Mouse (Mus musculus): ENCODE results near the gene Lrrc10.
"Not testable (repeated sequence)": the region's sequence is repeated elsewhere in the genome, so short reads cannot be mapped to it uniquely, and the experiment has no call there.

Lrrc10 gene

DNA sequence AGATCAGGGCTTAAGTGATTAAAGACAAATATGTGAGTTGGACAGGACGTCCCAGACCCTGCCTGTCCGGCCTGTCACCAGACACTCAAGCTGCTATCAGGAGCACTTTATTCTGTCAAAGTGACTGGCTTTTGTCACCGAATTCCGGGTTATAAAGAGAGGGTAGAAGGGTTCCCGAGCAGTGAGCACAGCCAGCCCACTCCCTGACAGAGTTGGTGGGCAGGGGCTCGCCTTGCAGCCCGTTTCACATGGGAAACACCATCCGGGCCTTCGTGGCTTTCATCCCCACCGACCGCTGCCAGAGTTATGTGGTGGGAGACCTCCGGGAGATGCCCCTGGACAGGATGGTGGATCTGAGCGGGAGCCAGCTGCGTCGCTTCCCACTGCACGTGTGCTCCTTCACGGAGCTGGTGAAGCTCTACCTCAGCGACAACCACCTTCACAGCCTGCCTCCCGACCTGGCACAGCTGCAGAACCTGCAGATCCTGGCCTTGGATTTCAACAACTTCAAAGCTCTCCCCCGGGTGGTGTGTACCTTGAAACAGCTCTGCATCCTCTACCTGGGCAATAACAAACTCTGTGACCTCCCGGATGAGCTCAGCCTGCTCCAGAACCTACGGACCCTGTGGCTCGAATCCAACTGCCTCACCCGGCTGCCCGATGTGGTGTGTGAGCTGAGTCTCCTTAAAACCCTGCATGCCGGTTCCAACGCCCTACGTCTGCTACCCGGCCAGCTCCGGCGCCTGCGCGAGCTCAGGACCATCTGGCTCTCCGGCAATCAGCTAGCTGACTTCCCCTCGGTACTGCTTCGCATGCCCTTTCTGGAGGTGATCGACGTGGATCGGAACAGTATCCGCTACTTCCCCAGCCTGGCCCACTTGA is at the start of gene Lrrc10:
Gene Lrrc10, plus strand, starts transcription at position 167 of the 882 bp plus-strand sequence.
- peak; percentile 77 for ATAC-seq (ENCODE audit: insufficient number of reproducible peaks, low FRiP score, low TSS enrichment)

DNA sequence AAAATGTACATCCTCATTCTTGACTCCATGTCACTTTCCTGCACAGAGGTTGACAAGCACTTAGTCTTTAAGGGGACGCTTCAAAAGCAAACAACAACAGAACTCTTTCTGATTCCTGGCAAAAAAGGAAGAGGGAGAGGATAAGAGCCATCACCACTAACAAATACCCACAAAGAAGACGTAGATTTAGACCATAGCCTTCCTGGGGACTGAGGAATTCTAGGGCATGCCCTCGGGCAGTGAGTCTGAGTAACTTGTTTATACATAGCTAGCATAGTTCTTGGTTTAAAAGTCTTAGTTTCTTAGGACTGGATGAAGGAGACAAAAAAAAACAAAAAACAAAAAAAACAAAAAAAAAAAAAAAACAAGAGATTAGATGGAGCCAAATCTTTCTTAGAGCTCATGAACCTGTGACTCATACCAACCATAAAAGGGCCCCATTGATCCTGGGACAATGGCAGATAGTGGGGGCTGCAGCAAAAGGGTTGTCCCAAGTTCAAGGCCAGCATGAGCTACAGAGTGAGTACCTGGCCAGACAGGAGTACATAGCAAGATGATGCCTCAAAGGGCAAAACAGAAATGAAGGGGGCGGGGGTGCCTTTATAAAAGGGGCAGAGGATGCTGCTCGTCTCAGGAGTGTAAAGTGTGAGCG is 49.4 kb upstream of the Lrrc10 start:
- no peak for ATAC-seq (ENCODE audit: insufficient number of reproducible peaks, low FRiP score, low TSS enrichment)

DNA sequence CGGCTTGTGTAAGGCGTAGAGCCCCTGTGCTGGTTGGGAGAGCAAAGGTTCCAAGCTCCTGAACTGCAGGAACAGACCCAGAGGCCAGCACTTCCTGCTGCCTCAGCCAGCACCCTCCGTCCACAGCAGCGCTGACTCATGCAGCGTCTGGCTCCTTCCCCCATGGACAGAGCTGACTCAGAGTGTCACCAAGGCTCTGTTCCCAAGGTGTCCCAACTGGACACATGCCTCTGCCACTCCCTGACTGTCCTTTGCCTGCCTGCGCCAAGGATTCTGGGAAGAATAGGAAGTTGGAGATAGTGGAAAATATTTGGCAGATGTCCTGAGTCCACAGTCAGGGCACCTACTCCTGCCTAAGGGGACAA is 48.9 kb upstream of the Lrrc10 start:
- ATAC-seq (ENCODE audit: insufficient number of reproducible peaks, low FRiP score, low TSS enrichment), result no peak

DNA sequence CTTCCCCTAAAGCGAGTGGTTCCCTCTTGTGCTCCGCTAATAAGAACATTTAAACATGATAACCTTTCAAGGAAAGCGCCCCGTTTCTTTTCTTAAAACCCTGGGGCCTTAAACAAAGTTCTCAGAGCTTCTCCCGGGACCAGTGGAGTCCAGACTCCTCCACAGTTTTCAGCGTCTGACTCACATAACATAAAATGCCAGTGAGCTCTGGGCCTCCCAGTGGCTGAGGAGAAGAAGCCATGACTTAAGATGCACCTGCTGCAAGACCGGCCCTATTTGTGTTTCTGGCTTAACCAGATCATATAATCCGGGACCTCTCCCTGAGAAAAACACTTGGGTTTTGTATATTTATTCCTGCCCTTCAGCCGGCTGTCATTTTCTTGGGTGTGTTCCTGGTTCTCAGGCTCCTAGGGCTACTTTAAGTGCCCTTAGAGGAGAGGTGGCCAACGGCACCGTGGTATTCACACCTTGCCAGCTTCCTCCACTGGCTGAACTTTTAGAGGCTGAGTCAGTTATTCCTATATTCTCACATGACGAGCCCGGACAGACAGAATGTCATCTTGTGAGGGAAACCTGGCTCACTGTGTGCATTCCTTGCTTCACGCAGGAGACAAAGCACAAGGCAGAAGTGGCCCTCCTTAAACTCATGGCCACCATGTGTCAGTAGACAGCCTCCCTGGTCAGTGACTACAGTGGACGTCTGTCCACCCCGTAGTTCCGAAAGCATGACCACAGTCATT is 46.3 kb upstream of the Lrrc10 start:
- no peak for ATAC-seq (ENCODE audit: insufficient number of reproducible peaks, low FRiP score, low TSS enrichment)

DNA sequence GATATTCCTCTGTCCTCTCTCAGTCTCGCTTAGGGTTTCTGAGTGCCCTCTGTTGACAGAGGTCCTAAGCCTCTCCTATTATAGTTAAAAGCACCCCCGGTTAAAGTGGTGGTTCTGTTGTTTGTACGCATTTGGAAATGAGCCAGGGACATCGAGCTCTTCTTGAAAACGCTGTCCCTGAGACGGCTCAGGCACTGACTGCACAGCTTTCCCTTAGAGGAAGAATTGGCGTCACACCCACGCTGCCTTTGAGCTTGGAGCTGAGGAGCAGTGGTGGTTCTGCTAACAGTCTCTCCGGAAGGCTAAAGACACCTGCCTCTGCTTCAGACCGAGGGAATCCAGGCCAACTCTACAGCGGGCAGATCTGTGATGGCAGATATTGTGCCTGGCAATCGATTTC is 44.2 kb upstream of the Lrrc10 start:
- ATAC-seq (ENCODE audit: insufficient number of reproducible peaks, low FRiP score, low TSS enrichment), result no peak

DNA sequence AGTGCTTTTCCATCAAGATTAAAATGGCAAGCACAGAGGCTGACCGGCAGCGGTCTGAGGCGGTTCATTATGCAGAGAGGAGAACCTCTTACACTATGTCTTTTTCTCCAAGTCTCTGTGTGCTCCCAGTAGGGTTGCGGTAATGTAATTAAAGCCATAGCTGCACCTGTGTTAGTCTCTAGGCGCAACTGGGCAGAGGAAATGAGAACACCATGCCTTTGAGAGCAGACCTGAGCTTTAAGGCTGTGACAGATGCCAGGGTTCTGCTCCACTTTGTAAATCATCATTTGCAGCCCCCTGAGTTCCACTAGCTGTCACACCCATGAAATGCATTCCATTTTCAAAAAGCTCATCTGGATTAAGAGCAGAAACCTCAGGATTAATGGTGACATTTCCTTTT is 40.4 kb upstream of the Lrrc10 start:
- no peak for ATAC-seq (ENCODE audit: insufficient number of reproducible peaks, low FRiP score, low TSS enrichment)

DNA sequence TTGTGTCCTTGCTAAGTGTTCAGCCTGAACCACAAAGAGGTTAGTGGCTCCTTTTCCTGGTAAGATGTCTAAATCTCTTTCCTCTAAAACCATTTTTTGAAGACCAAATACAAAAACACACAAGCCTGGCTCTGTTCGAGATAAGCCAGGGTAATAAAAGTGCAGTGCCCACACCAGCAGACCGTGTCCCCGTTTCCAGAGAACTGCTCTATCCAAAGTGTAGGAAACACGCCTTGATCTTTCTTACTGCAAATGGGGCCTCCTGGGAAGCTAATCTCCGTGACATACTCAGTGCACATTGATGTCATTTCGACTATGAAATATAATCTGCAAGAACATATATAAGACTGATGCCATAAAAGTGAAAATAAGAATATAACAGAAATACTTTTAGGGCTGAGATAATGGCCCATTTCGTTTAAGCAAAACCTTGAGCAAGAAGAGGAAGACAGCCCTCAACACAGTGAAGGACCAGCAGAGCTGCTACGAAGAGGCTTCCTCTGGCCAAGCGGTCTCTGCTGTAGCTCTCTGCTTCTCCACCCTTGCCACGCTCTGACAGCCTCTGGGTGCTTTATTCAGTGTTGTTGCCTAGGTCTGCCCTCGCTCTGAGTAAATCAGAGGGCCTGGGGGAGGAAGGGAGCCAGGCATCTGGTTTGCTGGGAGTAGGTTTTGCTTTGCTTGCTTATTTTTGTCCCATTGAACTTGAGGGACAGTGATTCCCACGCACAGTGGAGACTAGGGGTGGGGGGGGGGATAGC is 39.3 kb upstream of the Lrrc10 start:
- no peak for ATAC-seq (ENCODE audit: insufficient number of reproducible peaks, low FRiP score, low TSS enrichment)

DNA sequence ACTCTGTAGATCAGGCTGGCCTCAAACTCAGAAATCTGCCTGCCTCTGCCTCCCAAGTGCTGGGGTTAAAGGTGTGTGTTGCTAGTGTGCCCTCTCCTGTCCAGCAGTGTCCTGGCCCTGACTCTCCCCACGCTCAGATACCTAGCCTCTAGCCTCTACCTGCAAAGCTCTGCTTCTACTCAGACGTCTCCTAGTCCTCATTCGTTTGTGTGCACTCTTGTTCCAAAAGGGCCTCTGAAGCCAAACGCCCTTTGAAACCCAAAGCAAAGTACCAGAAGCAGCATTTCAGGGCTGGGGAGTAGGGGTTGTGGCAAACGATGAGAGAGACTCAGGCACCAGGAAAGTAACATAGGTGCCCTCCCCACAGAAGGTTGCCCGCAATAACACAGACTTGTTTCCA is 35.5 kb upstream of the Lrrc10 start:
- ATAC-seq (ENCODE audit: insufficient number of reproducible peaks, low FRiP score, low TSS enrichment), result no peak

DNA sequence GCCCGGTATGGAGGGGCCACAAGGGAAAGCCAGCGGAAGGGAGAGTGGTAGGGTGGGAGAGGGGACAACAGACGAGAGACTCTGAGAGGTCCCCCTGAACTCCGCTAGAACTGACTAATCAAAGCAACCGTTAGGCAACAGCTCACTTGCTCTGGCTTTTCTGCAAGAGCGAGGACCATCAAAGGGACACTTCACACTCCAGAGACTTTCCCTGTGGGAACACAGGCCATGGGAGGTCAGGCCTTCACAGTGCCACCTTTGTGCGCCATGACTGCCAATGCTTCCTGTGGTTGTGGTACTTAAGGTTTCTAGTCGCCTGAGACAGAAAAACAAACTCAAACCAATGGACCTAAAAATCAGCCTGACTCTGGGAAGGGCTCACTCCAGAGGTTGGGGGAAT is 34.1 kb upstream of the Lrrc10 start:
- ATAC-seq (ENCODE audit: insufficient number of reproducible peaks, low FRiP score, low TSS enrichment), result no peak

DNA sequence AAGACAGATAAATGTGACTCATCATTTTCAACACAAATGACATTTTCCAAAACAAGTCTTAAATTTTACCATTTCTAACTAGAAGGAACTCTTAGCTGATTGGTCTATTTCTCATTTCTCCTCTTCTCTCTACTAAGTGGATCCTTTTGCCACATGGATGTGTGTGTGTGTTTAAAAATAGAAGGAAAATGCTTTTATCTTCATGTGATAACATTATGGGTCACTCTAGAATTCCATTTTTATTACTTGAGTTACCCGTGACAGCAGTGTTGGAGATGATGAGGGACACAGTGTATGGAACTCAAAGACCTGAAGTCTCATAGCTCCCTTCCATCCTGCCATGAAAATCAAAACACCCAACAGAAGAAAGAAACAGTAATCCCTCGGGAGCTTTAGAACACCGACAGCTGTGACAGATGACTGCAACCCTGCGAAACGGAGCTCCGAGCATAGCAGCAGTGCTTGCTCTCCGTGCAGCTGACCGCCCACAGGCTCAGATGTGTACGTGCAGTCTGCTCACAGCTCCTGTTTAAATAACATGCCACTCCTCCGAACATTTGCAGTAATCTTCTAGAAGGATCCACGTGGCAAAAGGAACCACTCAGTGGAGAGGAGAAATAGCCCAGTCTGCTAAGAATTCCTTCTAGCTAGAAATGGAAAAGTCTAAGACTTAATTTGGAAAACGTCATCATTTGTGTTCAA is 31.3 kb upstream of the Lrrc10 start:
- no peak for ATAC-seq (ENCODE audit: insufficient number of reproducible peaks, low FRiP score, low TSS enrichment)

DNA sequence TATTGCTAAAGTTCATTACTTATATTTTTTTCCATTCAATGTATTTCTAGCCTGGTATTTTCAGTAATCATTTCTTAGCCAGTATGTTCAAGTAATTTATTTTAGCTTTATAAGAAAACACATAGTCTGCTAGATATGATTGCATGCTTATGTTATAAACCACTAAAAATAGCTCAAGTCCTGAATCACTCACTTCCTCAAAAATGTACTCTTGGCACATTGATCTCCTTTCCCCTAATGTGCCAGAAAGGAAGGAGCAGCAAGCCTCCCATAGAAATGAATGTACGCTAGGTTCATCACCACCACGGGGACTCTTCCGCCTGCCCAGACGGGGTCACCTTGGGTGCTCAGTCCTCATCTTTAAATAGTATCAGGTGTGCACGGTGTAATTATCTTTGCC is 30.6 kb upstream of the Lrrc10 start:
- no peak for ATAC-seq (ENCODE audit: insufficient number of reproducible peaks, low FRiP score, low TSS enrichment)

DNA sequence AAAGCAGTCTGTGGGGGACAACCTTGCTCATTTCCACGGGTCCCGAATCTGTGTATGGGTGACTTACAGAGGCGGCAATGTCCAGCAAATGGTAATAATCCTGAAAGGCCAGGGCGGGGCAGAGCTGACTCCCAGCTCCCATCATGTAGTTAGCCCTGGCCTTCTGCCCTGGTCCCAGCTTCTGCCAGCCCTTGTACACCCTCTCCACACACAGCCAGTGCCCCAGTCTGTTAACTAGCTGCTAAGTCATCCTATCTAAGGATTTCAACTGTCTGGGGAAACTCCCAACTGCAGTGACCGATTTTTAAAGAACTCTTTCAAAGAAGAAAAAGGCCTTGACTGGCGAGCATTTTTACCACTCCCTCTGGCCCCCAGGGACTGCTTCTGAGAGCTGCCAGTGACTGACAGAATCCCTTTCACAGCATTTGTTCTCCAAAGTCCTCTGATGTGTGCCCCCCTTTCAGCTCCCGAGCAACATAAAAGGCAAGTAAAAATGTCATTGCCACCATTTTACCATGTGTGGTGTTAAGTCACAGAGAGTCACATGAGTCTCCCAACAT is 26.8 kb upstream of the Lrrc10 start:
- no peak for ATAC-seq (ENCODE audit: insufficient number of reproducible peaks, low FRiP score, low TSS enrichment)

DNA sequence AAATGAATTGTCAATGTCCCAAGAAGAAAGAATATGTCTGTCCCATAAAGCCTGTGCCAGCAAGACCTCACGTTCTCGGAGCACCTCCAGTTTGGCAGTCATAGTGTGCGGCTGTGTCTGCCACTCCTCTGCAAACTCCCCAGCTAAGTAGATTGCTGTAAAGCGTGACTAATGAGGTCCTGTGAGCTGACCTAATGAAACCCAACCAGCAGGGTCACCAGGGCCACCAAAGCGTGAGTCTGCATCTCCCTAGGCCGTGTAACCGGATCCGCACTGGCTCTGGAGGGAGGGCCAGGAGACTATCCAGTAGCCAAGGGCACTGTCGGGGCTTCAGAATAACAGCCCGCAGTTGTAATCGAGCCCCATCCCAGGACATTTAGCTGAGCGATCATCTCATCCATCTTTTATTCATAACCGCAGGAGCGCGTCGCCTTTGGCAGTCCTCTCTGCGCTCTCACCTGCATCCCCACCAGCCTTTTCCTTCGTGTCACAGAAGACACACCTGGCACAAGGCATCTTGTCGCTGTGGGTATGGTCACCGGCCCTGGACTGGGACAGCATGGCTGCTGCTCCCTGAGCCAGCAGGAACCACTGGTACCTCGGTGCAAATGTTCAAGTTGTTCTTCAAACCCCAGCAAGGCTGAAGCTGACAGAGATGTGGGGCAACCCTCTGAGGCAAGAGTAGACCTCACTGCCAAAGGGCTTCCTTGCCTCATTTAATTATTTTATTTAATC is 24.0 kb upstream of the Lrrc10 start:
- no peak for ATAC-seq (ENCODE audit: insufficient number of reproducible peaks, low FRiP score, low TSS enrichment)

DNA sequence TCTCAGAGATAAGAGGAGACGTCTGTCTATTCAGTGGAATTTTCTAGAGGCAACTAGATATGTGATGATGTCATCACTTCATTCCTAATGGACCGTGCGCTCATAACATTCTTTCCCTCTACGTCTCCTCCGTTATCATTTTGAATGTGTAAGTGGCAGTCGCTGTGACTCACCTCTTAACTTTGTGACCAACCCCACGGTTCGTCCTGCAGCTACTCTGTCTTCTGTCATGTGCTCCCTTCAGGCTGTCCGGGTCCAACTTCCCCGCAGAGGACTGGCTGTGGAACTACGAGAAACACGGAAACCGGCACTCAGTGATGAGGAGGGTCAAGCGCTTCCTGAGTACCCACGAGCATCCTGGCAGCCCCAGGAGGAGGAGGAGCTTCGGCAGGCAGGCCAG is 21.4 kb upstream of the Lrrc10 start:
- ATAC-seq (ENCODE audit: insufficient number of reproducible peaks, low FRiP score, low TSS enrichment), result no peak

DNA sequence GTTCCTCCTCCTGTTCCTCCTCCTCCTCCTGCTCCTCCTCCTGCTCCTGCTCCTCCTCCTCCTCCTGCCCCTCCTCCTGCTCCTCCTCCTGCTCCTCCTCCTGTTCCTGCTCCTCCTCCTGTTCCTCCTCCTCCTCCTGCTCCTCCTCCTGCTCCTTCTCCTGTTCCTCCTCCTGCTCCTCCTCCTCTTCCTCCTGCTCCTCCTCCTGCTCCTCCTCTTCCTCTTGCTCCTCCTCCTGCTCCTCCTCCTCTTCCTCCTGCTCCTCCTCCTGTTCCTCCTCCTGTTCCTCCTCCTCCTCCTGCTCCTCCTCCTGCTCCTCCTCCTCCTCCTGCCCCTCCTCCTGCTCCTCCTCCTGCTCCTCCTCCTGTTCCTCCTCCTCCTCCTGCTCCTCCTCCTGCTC is 19.4 kb upstream of the Lrrc10 start:
- not testable (repeated sequence) for ATAC-seq (ENCODE audit: insufficient number of reproducible peaks, low FRiP score, low TSS enrichment)

DNA sequence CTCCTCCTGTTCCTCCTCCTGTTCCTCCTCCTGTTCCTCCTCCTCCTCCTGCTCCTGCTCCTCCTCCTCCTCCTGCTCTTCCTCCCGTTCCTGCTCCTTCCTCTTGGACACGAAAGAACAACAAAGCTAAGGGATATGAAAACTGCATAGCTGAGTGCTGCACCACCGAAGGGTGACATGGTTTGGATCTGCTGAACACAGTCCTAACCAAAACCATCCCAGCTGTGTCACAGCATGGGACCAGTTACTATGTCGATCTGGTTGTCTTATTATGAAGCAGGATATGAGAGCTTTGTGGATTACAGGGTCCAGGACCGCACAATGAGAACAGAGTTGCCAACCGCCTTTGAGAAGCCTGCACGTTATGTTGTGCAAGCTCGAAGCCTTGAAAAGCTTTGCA is 19.0 kb upstream of the Lrrc10 start:
- ATAC-seq (ENCODE audit: insufficient number of reproducible peaks, low FRiP score, low TSS enrichment), result peak; percentile 33; the same call in 1 of the 2 replicates

DNA sequence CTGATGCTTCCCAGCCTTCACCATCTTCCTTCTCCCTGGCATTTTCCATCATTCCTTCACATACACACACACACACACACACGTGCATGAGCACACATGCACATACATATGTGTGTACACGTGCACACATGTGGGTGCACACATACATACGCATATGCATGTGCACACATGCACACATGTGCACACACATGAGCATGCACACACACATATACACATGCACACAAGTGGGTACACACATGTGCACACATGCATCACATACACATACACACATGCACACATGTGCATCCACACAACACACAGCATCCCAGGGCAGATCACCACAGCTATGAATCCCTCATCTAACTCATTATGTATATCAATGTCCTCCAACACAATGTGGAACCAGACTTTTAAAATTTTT is 14.0 kb upstream of the Lrrc10 start:
- ATAC-seq (ENCODE audit: insufficient number of reproducible peaks, low FRiP score, low TSS enrichment), result no peak

DNA sequence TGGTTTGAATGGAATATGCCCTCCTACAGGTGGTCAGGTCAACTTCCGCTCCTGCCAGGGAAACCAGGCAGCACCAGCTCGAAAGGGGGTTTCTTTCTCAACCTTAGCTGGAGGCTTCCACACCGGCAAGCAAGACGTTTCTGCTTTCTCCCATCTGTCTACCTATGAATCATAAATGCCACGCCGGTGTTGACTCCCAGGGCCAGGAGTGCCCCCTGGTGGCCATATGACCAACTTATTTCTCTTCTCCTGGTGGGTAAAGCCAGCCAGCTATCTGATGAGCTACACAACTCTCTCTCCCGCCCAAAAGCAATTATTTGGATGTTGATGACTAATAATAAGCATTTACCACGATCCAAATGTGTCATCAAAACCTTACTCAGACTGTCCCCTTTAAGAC is 11.4 kb upstream of the Lrrc10 start:
- 0 out of 2 replicates have a peak, but pooled peaks have one; percentile 66 for ATAC-seq (ENCODE audit: insufficient number of reproducible peaks, low FRiP score, low TSS enrichment)

DNA sequence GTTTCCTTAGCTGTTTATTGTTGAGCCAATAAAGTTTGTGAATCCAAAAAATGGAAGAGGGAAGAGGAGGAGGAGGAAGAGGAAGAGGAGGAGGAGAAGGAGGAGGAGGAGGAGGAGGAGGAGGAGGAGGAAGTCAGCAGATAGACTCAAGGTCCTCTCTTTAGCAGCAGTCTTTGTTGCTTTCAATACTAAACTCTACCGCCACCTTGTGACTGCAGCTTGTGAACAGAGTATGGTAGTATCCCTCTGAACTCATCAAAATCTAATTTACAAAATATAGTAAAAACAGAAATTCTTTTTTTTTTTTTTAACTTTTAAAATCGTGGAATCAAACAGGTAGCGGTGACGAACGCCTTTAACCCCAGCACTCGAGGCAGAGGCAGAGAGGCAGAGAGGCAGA is 4.8 kb upstream of the Lrrc10 start:
- ATAC-seq (ENCODE audit: insufficient number of reproducible peaks, low FRiP score, low TSS enrichment), result no peak

All from cerebellum, adult (tissue).